Mouse (Mus musculus) embryonic facial prominence, embryonic 14.5 days (tissue): ENCODE data around the gene Trmu. TPM values are rescaled to one million over a fixed set of nuclear protein-coding genes. Genes with fewer than 3 reads are reported as not detected.
A peak's percentile ranks its signal among the peaks of the same experiment; 100 is the strongest.

Source experiments
- ATAC-seq: fragments of 200-750 bp; cut with Nextera tagmentation; 2 replicates; pipeline ENCODE4 v1.8.0; 2017; ENCODE audit warnings: low read depth, moderate number of reproducible peaks, moderate TSS enrichment
- DNase-seq: peaks from one replicate; pipeline ENCODE4 v3.0.0-alpha.2; 2015; ENCODE audit warnings: low spot score
- H3K27ac ChIP-seq: fragments of 300-500 bp; sonication (generic); replicated peaks from 2 replicates; pipeline ENCODE4 v1.5.1; 2014; ENCODE audit warnings: low read depth, mild to moderate bottlenecking, low read length, moderate library complexity
- H3K27me3 ChIP-seq: fragments of 300-500 bp; sonication (generic); replicated peaks from 2 replicates; pipeline ENCODE4 v1.6.1; 2014; ENCODE audit warnings: low read length; ENCODE audit not compliant: control insufficient read depth, insufficient read depth
- H3K36me3 ChIP-seq: fragments of 300-500 bp; sonication (generic); 2 replicates; pipeline ENCODE4 v1.6.1; 2014; ENCODE audit warnings: low read length, mixed read lengths; ENCODE audit not compliant: control insufficient read depth, insufficient read depth
- H3K4me1 ChIP-seq: fragments of 300-500 bp; sonication (generic); 2 replicates; pipeline ENCODE4 v1.6.1; 2014; ENCODE audit warnings: antibody characterized with exemption, low read length; ENCODE audit not compliant: control insufficient read depth, insufficient read depth
- H3K4me2 ChIP-seq: fragments of 300-500 bp; sonication (generic); 2 replicates; pipeline ENCODE4 v1.6.1; 2014; ENCODE audit warnings: low read depth, mild to moderate bottlenecking, low read length, moderate library complexity, mixed read lengths
- H3K4me3 ChIP-seq: fragments of 300-500 bp; sonication (generic); 2 replicates; pipeline ENCODE4 v1.5.1; 2014; ENCODE audit warnings: low read depth, mild to moderate bottlenecking, low read length
- H3K9ac ChIP-seq: fragments of 300-500 bp; sonication (generic); 2 replicates; pipeline ENCODE4 v1.6.1; 2014; ENCODE audit warnings: low read depth, mild to moderate bottlenecking, low read length, moderate library complexity, mixed read lengths
- H3K9me3 ChIP-seq: fragments of 300-500 bp; sonication (generic); 2 replicates; pipeline ENCODE4 v1.6.1; 2016; ENCODE audit warnings: low read length; ENCODE audit not compliant: control insufficient read depth
- WGBS: fragments of 180-500 bp; shearing (Covaris S2); extraction: QIAGEN DNeasy Blood & Tissue Kit; methylation state at CpG from one replicate; pipeline ENCODE4 v1.1.7; 2014; 5-methylcytosine and 5-hydroxymethylcytosine counted together
- polyA plus RNA-seq: library from polyadenylated mRNA; unstranded; fragments of >200 nt; fragmentation: Nextera tagmentation; extraction: Ambion mirVana; gene quantifications from 2 replicates; pipeline ENCODE4 v1.2.1, GENCODE M21; 2014

Gene Trmu
- 32.4 and 32.7 TPM in 2 replicates for polyA plus RNA-seq

DNA sequence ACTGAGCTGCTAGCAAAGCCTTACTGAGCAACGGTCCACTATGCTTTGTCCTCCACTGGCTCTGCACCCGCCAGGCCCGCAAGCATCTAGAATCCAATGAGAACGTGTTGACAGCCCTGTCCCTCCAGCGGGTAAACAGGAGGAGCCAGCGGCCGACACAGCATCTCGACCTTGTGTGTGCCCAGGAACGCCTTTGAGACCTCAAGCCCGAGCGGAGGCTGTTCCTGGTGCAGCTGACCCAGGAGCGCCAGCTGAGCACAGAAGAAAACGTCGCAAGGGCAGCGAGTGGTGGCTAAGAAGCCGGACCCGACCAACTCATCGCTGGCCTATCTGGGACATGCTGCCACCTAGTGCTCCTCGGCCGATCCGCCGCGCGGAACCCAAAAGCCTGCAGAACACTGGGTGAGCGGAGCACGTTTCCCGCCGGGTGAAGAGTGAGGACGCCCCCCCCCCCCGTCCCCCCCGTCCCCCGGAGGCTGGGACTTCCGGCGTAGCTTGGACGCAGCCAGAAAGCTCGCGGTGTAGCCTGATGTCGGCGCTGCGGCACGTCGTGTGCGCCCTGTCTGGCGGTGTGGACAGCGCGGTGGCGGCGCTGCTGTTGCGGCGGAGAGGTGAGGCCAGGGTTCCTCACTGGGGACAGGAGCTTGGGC is at the start of gene Trmu:
TSS of gene Trmu (plus strand) at position 465 of the 650 bp plus-strand sequence.
- Histone ChIP-seq H3K27me3 (no peaks in the 10 kb centered on the region), H3K27ac (peak within 1 kb of the TSS; percentile 59), H3K4me3 (peak within 1 kb of the TSS; percentile 66), H3K9ac (peak within 1 kb of the TSS; percentile 80), H3K36me3 (peaks cover 42% of the 10 kb centered on the region), H3K4me1 (peaks cover 4% of the 10 kb centered on the region; the same call in 1 of the 2 replicates), H3K4me2 (peak within 1 kb of the TSS; percentile 82), H3K9me3 (no peaks in the 10 kb centered on the region)
- peak; percentile 96 for DNase-seq
- ATAC-seq = peak; percentile 97
- WGBS = under 1% methylated on average over 29 of the region's 50 CpGs

DNA sequence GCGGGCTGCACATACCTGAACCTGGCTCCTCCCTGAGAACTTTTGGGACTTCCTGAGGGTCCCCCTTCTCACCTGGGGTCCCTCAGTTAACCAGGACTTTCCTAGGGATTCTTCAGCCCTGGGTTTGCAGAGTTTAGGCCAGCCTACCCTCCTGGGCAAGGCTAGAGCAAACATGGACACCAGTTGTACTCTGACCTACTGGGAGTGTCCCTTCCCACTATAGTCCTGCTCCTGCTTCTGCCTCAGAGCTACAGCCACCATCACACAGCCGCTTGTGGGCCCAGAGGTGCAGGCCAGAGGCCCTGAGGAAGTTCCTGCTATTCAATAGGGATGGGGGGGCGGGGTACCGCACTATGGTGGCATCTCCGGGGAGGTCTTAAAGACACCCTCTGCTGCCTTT is 49.6 kb upstream of the Trmu start:
- ATAC-seq = no peak
- H3K36me3 ChIP-seq = no peaks in the 10 kb centered on the region
- H3K4me2 ChIP-seq = no peak overlapping the region
- H3K9ac ChIP-seq = no peak overlapping the region
- H3K4me1 ChIP-seq = peaks cover 8% of the 10 kb centered on the region
- no peak for DNase-seq
- H3K4me3 ChIP-seq = no peak overlapping the region
- no peak overlapping the region for H3K27ac ChIP-seq
- no peaks in the 10 kb centered on the region for H3K9me3 ChIP-seq
- 84% methylated on average over 4 of the region's 5 CpGs for WGBS
- no peaks in the 10 kb centered on the region; the same call in 1 of the 2 replicates for H3K27me3 ChIP-seq

DNA sequence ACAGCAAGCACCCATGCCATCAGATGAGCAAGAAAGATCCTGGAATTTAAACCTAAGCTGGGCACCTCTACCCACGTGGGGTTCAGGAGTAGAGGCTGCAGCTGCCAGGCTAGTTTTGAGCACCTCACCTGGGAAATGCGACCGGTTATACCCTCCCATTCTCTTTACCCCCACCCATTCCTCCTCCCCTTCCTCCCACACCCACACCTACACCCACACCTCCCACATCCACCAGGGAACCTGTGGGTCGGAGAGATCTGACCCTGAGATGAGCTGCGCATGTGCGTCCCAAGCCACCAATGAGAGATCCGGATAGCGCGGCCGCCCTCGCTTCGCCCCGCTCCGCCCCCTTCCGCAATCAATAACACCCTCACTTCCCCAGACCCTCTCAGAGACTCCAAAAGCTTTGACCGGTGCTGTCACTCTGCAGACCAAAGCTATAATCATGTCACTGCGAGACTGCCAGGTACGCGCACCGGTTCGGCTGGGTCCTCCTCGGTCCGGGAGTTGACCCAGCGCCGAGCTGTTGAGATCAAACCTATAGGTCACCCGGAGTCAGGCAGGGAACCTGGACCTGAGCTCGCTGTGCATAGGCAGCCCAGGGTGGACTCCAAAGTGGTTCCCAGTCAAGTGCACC is 47.0 kb upstream of the Trmu start, which contains the start of gene Ttc38:
TSS of gene Ttc38 (plus strand) at position 353 of the 637 bp plus-strand sequence.
- Histone ChIP-seq H3K27me3 (no peaks in the 10 kb centered on the region), H3K27ac (no peak within 1 kb of the TSS), H3K9me3 (no peaks in the 10 kb centered on the region), H3K4me1 (peaks cover 8% of the 10 kb centered on the region), H3K36me3 (no peaks in the 10 kb centered on the region), H3K4me2 (peak within 1 kb of the TSS; percentile 90), H3K9ac (peak within 1 kb of the TSS; percentile 64), H3K4me3 (peak within 1 kb of the TSS; percentile 54)
- DNase-seq (peak; percentile 83), ATAC-seq (peak; percentile 93)
- WGBS = under 1% methylated on average over 24 of the region's 27 CpGs

DNA sequence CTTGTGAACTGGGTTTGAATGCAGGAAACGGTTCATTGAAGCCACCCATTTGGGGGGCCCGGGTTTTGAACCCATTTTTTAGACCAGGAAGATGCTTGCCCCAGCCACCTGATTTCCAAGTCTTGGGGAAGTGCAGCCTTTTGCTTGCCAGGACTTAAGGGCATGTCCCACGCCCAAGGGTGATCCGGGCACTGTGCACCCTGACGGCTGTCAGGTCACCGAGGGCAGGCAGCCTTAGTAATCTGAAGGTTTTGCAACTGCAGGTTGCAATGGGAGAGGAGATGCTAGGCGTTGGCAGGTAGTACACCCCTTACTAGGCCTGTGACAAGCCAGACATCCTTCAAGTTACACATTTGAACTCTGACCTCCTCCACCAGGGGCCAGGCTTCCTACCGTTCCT is 46.5 kb upstream of the Trmu start:
- H3K27ac ChIP-seq = no peak overlapping the region
- 49% methylated on average over 8 of the region's 8 CpGs for WGBS
- DNase-seq = no peak

DNA sequence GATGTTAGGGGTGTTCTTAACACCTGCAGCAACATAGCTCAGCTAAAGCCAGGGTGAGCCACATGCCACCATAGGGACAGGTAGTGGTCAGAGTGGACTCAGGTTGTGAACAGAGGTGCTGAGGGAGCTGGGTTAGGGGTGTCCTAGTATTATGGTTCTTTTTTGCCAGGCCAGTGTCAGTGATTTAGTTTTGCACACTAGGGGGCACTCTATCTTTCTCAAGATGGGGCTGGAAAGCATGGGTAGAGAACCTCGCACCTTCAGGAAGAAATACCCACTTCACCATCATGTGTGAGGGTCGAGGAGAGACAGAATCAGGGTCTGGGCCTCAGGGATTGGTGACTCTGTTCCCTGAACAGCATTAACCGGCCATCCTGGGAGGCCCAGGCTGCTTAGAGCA is 43.8 kb upstream of the Trmu start:
- no peak overlapping the region for H3K4me3 ChIP-seq
- H3K27ac ChIP-seq = no peak overlapping the region
- no peaks in the 10 kb centered on the region for H3K9me3 ChIP-seq
- H3K4me1 ChIP-seq = peaks cover 8% of the 10 kb centered on the region
- no peaks in the 10 kb centered on the region for H3K27me3 ChIP-seq
- no peak overlapping the region for H3K9ac ChIP-seq
- no peak overlapping the region for H3K4me2 ChIP-seq
- ATAC-seq (no peak), DNase-seq (no peak)
- H3K36me3 ChIP-seq = no peaks in the 10 kb centered on the region
- 59% methylated on average over 3 of the region's 3 CpGs for WGBS

More for the DNA sequence above, 46.5 kb upstream of the Trmu start:
- Histone ChIP-seq H3K36me3 (no peaks in the 10 kb centered on the region), H3K27me3 (no peaks in the 10 kb centered on the region), H3K9me3 (no peaks in the 10 kb centered on the region), H3K4me2 (peak overlapping the region; percentile 90), H3K4me1 (peaks cover 8% of the 10 kb centered on the region), H3K4me3 (peak overlapping the region; percentile 54), H3K9ac (peak overlapping the region; percentile 64)
- no peak for ATAC-seq

DNA sequence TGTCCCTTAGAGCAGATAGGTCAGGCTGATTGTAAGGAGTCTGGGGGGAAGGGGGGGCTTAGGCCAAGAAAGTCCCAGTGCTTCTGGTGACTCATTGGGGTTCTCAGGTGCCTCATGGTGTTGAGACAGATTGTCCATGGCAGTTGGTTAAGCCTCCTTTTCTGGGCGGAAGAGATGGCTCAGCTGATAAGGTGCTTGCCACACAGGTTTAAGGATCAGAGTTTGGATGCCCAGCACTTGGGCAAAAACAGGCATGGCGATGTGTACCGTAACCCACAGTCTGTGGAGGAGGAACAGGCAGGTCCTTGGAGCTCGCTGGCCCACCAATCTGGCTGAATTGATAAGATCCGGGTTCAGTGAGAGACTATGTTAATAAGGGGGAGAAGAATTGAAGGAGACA is 42.2 kb upstream of the Trmu start:
- ATAC-seq = no peak
- Histone ChIP-seq H3K4me1 (peaks cover 4% of the 10 kb centered on the region; the same call in 1 of the 2 replicates), H3K4me3 (no peak overlapping the region), H3K4me2 (no peak overlapping the region), H3K9ac (no peak overlapping the region), H3K9me3 (no peaks in the 10 kb centered on the region), H3K36me3 (no peaks in the 10 kb centered on the region), H3K27ac (no peak overlapping the region), H3K27me3 (no peaks in the 10 kb centered on the region)
- no peak for DNase-seq
- WGBS = 91% methylated on average over 5 of the region's 5 CpGs

DNA sequence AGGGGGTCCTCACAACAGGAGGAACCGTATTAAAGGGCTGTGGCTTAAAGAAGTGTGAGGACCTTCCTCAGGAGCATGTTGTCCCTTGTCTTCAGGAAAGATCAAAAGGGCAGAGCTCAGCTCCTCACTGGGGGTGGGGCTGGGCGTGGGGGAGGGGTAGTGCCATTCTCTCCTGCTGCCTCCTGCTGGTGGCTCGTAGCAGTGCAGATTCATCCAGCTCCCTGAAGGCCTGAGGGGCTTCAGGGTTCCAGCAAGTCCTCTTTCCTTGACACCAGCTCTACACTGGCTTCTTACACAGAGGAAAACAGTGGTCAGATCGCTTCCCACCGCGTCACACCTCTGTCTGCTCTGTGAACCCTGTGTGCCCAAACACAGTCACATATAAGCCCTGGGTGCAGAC is 38.1 kb upstream of the Trmu start:
- Histone ChIP-seq H3K9ac (no peak overlapping the region), H3K4me3 (no peak overlapping the region), H3K27me3 (no peaks in the 10 kb centered on the region), H3K36me3 (no peaks in the 10 kb centered on the region), H3K4me2 (no peak overlapping the region), H3K4me1 (no peaks in the 10 kb centered on the region), H3K9me3 (no peaks in the 10 kb centered on the region), H3K27ac (no peak overlapping the region)
- 44% methylated on average over 6 of the region's 6 CpGs for WGBS
- ATAC-seq (no peak), DNase-seq (no peak)

DNA sequence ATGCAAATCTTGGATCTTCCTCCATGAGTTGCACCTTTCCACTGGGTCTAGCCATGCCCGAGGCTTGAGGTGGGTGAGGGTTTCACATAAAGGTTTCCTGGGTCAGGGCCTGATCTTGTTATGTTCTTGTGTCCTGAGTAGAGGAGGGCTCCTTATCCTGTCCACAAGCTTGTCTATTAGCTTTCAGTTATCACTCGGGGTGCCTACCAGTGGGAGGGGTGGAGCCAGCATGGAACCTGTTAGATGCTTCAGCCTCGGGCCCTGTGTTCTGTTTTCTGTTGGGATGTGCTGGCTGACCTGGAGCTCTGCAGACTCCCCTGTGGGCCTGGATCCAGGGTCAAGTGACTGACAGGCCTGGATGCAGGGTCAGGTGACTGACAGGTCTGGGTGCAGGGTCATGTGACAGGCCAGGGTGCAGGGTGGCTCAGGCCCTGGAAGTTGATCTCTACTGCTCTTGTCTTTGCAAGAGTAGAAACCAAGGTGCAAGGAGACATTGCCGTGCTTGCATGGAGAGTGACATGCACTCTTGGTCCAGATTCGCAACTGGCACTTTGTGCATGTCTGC is 37.2 kb upstream of the Trmu start:
- H3K27ac ChIP-seq = no peak overlapping the region
- no peaks in the 10 kb centered on the region for H3K9me3 ChIP-seq
- no peak overlapping the region for H3K9ac ChIP-seq
- no peaks in the 10 kb centered on the region for H3K27me3 ChIP-seq
- ATAC-seq (no peak), DNase-seq (no peak)
- 78% methylated on average over 5 of the region's 5 CpGs for WGBS
- H3K36me3 ChIP-seq = no peaks in the 10 kb centered on the region
- no peak overlapping the region for H3K4me3 ChIP-seq
- H3K4me2 ChIP-seq = no peak overlapping the region
- no peaks in the 10 kb centered on the region for H3K4me1 ChIP-seq
